Mouse (Mus musculus) lung, embryonic 15.5 days (tissue): ENCODE results near the gene Cass4. TPM values are rescaled to one million over a fixed set of nuclear protein-coding genes. Genes with fewer than 3 reads are reported as not detected.
A peak's percentile ranks its signal among the peaks of the same experiment; 100 is the strongest.

Experiments
- ATAC-seq: fragments of 200-750 bp; cut with Nextera tagmentation; 2 replicates; pipeline ENCODE4 v1.8.0; 2017; ENCODE audit warnings: moderate number of reproducible peaks, borderline replicate concordance; ENCODE audit not compliant: low FRiP score, low TSS enrichment; ENCODE audit errors: extremely low read depth
- H3K27ac ChIP-seq: fragments of 300-500 bp; sonication (generic); 2 replicates; pipeline ENCODE4 v1.5.1; 2015; ENCODE audit warnings: moderate library complexity, mild to moderate bottlenecking, inconsistent platforms
- H3K27me3 ChIP-seq: fragments of 300-500 bp; sonication (generic); 2 replicates; pipeline ENCODE4 v1.6.1; 2015; ENCODE audit warnings: inconsistent platforms
- H3K36me3 ChIP-seq: fragments of 300-500 bp; sonication (generic); 2 replicates; pipeline ENCODE4 v1.6.1; 2015; ENCODE audit warnings: inconsistent platforms
- H3K4me1 ChIP-seq: fragments of 300-500 bp; sonication (generic); 2 replicates; pipeline ENCODE4 v1.6.1; 2015; ENCODE audit warnings: inconsistent platforms
- H3K4me2 ChIP-seq: fragments of 300-500 bp; sonication (generic); 2 replicates; pipeline ENCODE4 v1.6.1; 2015; ENCODE audit warnings: inconsistent platforms, mild to moderate bottlenecking, moderate library complexity
- H3K4me3 ChIP-seq: fragments of 300-500 bp; sonication (generic); 2 replicates; pipeline ENCODE4 v1.5.1; 2015; ENCODE audit warnings: mild to moderate bottlenecking, inconsistent platforms
- H3K9ac ChIP-seq: fragments of 300-500 bp; sonication (generic); 2 replicates; pipeline ENCODE4 v1.6.1; 2015; ENCODE audit warnings: inconsistent platforms
- H3K9me3 ChIP-seq: fragments of 300-500 bp; sonication (generic); 2 replicates; pipeline ENCODE4 v1.6.1; 2016; ENCODE audit warnings: inconsistent platforms
- WGBS: fragments of 180-500 bp; shearing (Covaris S2); methylation state at CpG from one replicate; pipeline ENCODE4 v1.1.7; 2015; 5-methylcytosine and 5-hydroxymethylcytosine counted together
- polyA plus RNA-seq: library from polyadenylated mRNA; unstranded; fragments of >200 nt; fragmentation: Nextera tagmentation; extraction: Ambion mirVana; gene quantifications from 2 replicates; pipeline ENCODE4 v1.2.1, GENCODE M21; 2015

The Cass4 gene
- polyA plus RNA-seq, 1 experiment from 2014 or later, result 6.7 TPM

DNA sequence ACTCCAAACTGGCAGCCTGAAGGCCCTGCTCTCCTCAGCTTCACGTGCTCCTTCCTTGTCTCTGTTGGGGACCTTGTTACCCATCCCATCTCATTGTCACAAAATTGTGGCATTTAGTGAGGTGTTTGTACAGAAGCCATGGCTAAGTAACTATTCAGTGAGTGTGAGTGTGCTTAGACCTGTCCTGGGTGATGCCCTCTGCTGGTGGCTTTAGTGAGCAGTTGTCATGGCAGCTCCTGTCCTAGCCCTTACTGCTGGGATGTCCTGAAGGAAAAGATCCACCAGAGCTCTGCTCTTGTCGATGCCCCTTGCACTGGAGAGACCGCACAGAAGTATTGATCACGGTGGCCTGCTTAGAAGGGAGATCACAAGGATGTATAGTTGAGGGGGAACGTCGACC lies 53.7 kb downstream of the Cass4 start:
- WGBS, result 84% methylated on average over 6 of the region's 6 CpGs
- no peak for ATAC-seq
- H3K36me3 ChIP-seq, result peaks cover 56% of the 10 kb centered on the region

DNA sequence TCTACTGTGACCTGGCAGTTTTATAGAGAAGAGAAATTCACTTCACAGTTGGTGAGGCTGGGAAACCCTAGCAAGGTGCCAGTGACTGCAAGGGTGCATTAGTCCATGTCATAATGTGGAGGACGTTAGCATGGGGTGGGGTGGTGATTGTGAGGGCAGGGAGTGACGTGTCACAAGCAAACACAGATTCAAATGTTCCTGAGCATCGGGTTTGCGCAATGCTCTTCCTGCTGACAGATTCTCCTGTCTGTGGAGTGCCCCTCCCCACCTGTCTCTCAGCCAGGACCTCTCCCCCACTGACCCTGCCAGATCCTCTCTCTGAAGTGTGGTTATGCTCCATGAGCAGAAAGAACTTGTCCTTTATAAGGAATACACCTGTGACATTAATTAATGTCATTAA lies 54.7 kb downstream of the Cass4 start:
- Histone ChIP-seq H3K4me3 (no peak overlapping the region), H3K4me1 (no peaks in the 10 kb centered on the region), H3K4me2 (no peak overlapping the region), H3K9ac (no peak overlapping the region), H3K36me3 (peaks cover 64% of the 10 kb centered on the region), H3K27ac (no peak overlapping the region), H3K9me3 (no peaks in the 10 kb centered on the region), H3K27me3 (no peaks in the 10 kb centered on the region)
- ATAC-seq, result no peak
- 73% methylated on average over 4 of the region's 4 CpGs for WGBS

More for the DNA sequence above, 53.7 kb downstream of the Cass4 start:
- no peak overlapping the region for H3K4me2 ChIP-seq
- no peaks in the 10 kb centered on the region for H3K9me3 ChIP-seq
- no peak overlapping the region for H3K9ac ChIP-seq
- H3K4me3 ChIP-seq, result no peak overlapping the region
- H3K4me1 ChIP-seq, result no peaks in the 10 kb centered on the region
- H3K27me3 ChIP-seq, result no peaks in the 10 kb centered on the region
- no peak overlapping the region for H3K27ac ChIP-seq

DNA sequence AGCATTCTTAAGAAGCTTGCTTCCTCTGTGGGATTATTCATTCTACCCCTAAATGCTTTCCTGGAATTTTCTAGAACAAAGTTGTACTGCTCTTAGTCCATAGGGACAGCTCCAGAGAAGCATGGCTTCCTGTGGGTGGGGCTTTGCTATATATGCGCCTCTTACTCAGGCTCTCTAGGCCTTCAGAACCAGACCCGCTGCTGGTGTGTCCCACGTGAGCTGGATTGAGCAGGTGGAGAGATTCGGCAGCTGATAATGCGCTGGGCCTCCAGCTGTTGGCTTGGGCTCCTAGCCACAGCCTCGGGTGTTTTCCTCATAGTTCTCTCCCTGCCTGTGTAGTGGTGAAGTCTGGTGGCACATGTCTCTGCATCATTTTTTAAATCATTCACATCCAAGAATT lies 57.0 kb downstream of the Cass4 start:
- Histone ChIP-seq H3K9me3 (no peaks in the 10 kb centered on the region), H3K4me3 (no peak overlapping the region), H3K27me3 (no peaks in the 10 kb centered on the region), H3K36me3 (peaks cover 63% of the 10 kb centered on the region), H3K27ac (no peak overlapping the region), H3K4me1 (no peaks in the 10 kb centered on the region), H3K9ac (no peak overlapping the region), H3K4me2 (no peak overlapping the region)
- 77% methylated on average over 6 of the region's 6 CpGs for WGBS
- ATAC-seq, result no peak

DNA sequence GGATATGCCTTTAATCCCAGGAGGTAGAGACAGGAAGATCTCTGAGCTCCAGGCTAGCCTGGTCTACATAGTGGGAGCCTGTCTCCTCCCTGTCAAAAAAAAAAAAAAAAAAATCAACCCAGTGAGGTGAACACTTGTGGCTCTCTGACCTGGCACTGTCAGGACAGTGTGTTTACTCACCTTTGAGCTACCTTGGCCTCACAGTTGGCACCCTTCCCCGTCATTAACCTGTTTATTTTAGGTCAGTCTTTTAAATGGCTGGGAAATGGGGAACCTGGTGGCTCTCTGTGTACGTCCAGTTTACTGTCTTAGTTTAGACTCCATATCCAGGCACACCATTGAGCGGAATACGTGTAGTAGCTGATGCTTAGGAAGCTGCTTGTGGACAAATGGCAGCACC lies 58.4 kb downstream of the Cass4 start:
- H3K27ac ChIP-seq, result no peak overlapping the region
- no peak overlapping the region for H3K9ac ChIP-seq
- H3K4me3 ChIP-seq, result no peak overlapping the region
- no peaks in the 10 kb centered on the region for H3K27me3 ChIP-seq
- peaks cover 49% of the 10 kb centered on the region; the same call in 1 of the 2 replicates for H3K36me3 ChIP-seq
- no peaks in the 10 kb centered on the region for H3K4me1 ChIP-seq
- WGBS, result 93% methylated on average over 4 of the region's 4 CpGs
- no peak overlapping the region for H3K4me2 ChIP-seq
- no peak for ATAC-seq
- no peaks in the 10 kb centered on the region for H3K9me3 ChIP-seq

DNA sequence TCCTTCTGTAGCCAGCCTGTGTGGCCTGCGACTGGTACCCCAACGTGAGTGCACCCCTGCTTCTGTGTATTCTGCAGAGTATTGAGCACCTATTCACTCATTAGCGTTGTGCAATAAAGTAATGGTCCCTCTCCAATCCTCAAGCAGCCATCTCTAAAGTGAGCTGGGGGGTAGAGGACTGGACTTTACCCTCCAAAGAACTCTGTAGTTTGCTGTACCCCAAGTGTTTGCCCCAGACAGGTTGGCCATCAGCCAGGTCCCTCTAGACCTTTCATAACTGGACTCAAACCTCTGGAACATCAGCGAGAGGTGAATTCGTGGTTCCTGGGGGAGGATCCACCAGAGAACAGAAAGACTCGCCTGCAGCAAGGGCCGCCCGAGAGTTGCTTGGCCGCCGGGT lies 58.9 kb downstream of the Cass4 start:
- Histone ChIP-seq H3K4me3 (no peak overlapping the region), H3K36me3 (peaks cover 46% of the 10 kb centered on the region; the same call in 1 of the 2 replicates), H3K9ac (no peak overlapping the region), H3K27me3 (no peaks in the 10 kb centered on the region), H3K27ac (no peak overlapping the region), H3K9me3 (no peaks in the 10 kb centered on the region), H3K4me1 (no peaks in the 10 kb centered on the region), H3K4me2 (no peak overlapping the region)
- 88% methylated on average over 10 of the region's 10 CpGs for WGBS
- no peak for ATAC-seq

DNA sequence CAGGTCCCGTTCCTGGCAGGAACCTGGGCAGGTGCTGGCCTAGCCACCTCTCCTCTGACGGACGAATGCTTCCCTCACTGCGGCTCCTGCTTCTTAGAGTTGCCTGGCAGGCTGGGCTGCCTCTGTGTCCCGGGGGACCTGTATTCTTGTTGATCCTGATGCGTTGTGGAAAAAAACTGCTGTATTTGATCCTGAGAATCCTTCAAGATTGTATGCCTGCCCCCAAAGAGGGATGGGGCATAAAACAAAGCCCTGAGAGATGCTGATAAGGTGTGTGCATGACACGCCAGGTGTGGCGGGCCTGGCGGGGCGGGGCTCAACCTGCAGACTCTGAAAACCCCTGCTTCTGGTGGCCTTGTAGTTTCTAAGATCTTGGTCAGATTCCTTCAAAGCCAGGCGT lies 64.9 kb downstream of the Cass4 start, which contains the start of gene Gcnt7:
Gene Gcnt7, minus strand, starts transcription at position 101 of the 400 bp plus-strand sequence.
- H3K9me3 ChIP-seq, result no peaks in the 10 kb centered on the region
- H3K4me1 ChIP-seq, result no peaks in the 10 kb centered on the region
- H3K9ac ChIP-seq, result no peak within 1 kb of the TSS
- H3K4me2 ChIP-seq, result no peak within 1 kb of the TSS
- no peak for ATAC-seq
- peaks cover 8% of the 10 kb centered on the region; the same call in 1 of the 2 replicates for H3K36me3 ChIP-seq
- H3K27me3 ChIP-seq, result no peaks in the 10 kb centered on the region
- 83% methylated on average over 11 of the region's 11 CpGs for WGBS
- H3K4me3 ChIP-seq, result no peak within 1 kb of the TSS
- H3K27ac ChIP-seq, result no peak within 1 kb of the TSS

DNA sequence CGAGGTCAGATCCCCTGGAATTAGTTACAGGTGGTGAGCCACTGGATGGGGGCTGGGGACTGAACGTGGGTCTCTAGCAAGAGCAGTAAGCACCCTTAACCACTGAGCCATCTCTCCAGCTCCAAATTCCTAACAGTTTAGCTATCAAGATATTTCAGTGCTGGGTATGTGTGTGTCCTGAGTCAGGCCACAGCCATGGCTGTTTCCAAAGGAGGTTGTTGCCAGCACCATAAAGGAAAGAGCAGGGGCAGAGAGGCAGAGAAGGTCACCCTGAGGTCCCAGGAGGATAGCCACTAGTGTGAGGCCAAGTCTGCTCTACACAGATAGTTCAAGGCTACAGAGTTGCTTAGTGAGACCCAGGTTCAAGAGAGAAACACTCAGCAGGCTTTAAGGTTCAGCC lies 67.1 kb downstream of the Cass4 start:
- Histone ChIP-seq H3K9ac (no peak overlapping the region), H3K36me3 (peaks cover 27% of the 10 kb centered on the region), H3K4me2 (no peak overlapping the region), H3K4me1 (no peaks in the 10 kb centered on the region), H3K4me3 (no peak overlapping the region), H3K27me3 (no peaks in the 10 kb centered on the region), H3K9me3 (no peaks in the 10 kb centered on the region), H3K27ac (no peak overlapping the region)
- WGBS, result 67% methylated on average over 2 of the region's 2 CpGs
- ATAC-seq, result no peak

DNA sequence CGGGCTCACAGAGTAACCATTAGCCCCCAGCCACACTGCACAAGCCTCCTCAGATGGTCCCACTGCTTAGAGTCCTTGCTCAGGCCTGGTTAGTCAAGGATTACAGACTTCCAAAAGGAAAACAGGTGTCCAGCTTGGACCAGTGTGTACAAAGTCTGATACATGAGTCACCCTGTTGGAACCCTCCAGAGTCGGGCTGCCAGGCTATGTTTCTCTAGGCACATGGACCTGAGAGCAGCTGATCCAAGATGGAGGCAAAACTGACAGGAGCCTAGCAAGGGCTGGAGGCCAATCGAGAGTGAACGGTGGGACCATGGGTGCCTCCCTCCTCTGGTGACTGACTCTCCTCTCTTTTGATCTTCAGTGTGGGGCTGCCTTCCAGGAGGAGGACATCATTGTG lies 69.2 kb downstream of the Cass4 start:
- no peak for ATAC-seq
- Histone ChIP-seq H3K27me3 (no peaks in the 10 kb centered on the region), H3K4me3 (no peak overlapping the region), H3K27ac (no peak overlapping the region), H3K4me2 (no peak overlapping the region), H3K9me3 (no peaks in the 10 kb centered on the region), H3K4me1 (no peaks in the 10 kb centered on the region), H3K9ac (no peak overlapping the region), H3K36me3 (peaks cover 39% of the 10 kb centered on the region)
- WGBS, result 90% methylated on average over 4 of the region's 4 CpGs

DNA sequence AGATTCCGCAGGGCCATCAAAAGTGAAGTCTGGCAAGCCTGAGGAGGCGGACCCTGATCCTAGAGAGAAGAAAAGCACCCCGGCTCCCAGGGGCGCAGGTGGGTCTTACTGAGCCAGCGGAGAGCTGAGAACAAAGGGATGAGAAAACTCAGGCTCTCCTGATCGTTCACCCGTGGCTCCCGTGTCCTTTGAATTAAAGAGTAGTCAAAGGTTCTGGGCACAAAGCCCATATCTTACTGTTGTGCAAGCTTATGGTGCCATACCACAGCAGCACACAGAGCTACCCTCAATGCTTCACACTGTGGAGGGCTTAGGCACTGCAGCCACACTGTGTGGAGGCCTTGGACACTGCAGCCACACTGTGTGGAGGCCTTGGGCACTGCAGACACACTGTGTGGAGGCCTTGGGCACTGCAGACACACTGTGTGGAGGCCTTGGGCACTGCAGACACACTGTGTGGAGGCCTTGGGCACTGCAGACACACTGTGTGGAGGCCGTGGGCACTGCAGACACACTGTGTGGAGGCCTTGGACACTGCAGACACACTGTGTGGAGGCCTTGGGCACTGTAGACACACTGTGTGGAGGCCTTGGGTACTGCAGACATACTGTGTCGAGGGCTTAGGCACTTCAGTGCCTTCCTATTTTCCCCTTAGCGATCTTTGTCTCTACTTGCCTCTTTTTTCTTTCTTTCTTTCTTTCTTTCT lies 73.0 kb downstream of the Cass4 start:
- WGBS, result 86% methylated on average over 11 of the region's 11 CpGs
- ATAC-seq, result no peak
- Histone ChIP-seq H3K27ac (no peak overlapping the region), H3K27me3 (no peaks in the 10 kb centered on the region), H3K4me1 (peaks cover 6% of the 10 kb centered on the region; the same call in 1 of the 2 replicates), H3K4me2 (no peak overlapping the region), H3K36me3 (peaks cover 56% of the 10 kb centered on the region), H3K4me3 (no peak overlapping the region), H3K9me3 (no peaks in the 10 kb centered on the region), H3K9ac (no peak overlapping the region)

DNA sequence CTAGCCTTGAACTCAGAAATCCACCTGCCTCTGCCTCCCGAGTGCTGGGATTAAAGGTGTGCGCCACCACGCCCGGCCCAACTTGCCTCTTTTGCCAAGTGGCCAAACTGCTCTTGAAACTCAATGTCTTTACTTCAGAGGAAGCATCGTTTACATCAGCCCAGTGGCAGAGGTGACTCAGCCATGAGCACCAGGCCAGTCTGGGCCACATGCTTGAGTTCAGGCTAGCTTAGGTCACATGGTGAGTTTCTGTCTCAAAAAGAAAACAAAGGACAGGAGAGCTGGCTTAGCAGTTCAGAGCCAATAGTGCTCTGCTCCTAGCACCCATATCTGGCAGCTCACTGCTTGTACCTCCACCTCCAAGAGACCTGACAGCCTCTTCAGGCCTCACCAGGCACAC lies 73.6 kb downstream of the Cass4 start:
- H3K9me3 ChIP-seq, result no peaks in the 10 kb centered on the region
- peaks cover 6% of the 10 kb centered on the region; the same call in 1 of the 2 replicates for H3K4me1 ChIP-seq
- no peak overlapping the region for H3K9ac ChIP-seq
- no peak overlapping the region for H3K27ac ChIP-seq
- no peak for ATAC-seq
- no peaks in the 10 kb centered on the region for H3K27me3 ChIP-seq
- H3K4me3 ChIP-seq, result no peak overlapping the region
- peaks cover 52% of the 10 kb centered on the region for H3K36me3 ChIP-seq
- WGBS, result 92% methylated on average over 5 of the region's 5 CpGs
- H3K4me2 ChIP-seq, result no peak overlapping the region

DNA sequence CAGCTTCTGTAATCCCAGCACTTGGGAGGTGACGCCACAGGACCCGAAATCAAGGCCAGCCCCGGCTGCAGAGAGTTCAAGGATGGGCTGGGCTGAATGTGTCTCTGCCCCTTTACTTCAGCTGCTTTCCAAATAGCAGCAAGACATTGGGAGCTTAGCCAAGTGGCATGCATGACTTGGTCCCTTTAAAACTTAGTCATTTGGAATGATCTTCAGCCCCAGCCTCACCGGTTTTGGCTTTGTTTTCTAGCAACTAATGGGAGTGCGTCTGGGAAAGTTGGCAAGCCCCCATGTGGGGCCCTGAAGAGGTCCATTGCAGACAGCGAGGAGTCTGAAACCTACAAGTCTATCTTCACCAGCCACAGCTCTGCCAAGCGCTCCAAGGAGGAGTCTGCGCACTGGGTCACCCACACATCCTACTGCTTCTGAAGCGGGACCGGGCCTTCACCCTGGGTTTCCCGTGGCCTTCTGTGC lies 74.8 kb downstream of the Cass4 start:
- Histone ChIP-seq H3K27me3 (no peaks in the 10 kb centered on the region), H3K4me3 (no peak overlapping the region), H3K9ac (no peak overlapping the region), H3K4me1 (peaks cover 13% of the 10 kb centered on the region), H3K9me3 (no peaks in the 10 kb centered on the region), H3K27ac (peak overlapping the region; percentile 58), H3K36me3 (peaks cover 49% of the 10 kb centered on the region), H3K4me2 (no peak overlapping the region)
- ATAC-seq, result peak; percentile 79
- 68% methylated on average over 11 of the region's 11 CpGs for WGBS

DNA sequence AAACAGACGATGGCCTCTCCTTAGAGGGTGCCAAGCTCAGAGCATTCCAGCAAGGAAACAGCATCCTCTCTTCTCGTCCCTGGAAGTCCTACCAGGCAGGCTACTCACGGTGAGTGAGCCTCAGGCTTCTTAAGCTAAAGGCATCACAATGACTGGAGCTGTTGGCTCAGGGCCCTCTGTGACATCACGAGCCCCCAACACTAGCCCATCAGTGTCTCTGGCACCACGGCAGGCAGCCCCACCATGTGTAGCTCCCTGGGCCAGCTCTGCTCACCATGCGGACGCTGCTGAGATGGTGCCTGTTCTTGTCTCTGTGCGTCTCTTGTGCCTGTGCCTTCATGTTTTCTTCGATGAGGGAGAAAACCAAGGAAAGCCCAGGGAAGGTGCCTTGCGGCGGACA lies 78.7 kb downstream of the Cass4 start, which contains the start of gene Fam209:
Gene Fam209, plus strand, starts transcription at position 203 of the 400 bp plus-strand sequence.
- no peaks in the 10 kb centered on the region for H3K27me3 ChIP-seq
- H3K27ac ChIP-seq, result peak within 1 kb of the TSS; percentile 77
- peaks cover 17% of the 10 kb centered on the region for H3K36me3 ChIP-seq
- H3K9me3 ChIP-seq, result no peaks in the 10 kb centered on the region
- no peak within 1 kb of the TSS for H3K4me2 ChIP-seq
- no peak for ATAC-seq
- no peak within 1 kb of the TSS for H3K4me3 ChIP-seq
- peaks cover 24% of the 10 kb centered on the region for H3K4me1 ChIP-seq
- 87% methylated on average over 11 of the region's 11 CpGs for WGBS
- H3K9ac ChIP-seq, result no peak within 1 kb of the TSS
